Mouse (Mus musculus): Measurements from ENCODE around the gene Timm8a2. TPM values are rescaled to one million over a fixed set of nuclear protein-coding genes. Genes with fewer than 3 reads are reported as not detected.

Gene Timm8a2
- polyA plus RNA-seq, 1 experiment: not detected

DNA sequence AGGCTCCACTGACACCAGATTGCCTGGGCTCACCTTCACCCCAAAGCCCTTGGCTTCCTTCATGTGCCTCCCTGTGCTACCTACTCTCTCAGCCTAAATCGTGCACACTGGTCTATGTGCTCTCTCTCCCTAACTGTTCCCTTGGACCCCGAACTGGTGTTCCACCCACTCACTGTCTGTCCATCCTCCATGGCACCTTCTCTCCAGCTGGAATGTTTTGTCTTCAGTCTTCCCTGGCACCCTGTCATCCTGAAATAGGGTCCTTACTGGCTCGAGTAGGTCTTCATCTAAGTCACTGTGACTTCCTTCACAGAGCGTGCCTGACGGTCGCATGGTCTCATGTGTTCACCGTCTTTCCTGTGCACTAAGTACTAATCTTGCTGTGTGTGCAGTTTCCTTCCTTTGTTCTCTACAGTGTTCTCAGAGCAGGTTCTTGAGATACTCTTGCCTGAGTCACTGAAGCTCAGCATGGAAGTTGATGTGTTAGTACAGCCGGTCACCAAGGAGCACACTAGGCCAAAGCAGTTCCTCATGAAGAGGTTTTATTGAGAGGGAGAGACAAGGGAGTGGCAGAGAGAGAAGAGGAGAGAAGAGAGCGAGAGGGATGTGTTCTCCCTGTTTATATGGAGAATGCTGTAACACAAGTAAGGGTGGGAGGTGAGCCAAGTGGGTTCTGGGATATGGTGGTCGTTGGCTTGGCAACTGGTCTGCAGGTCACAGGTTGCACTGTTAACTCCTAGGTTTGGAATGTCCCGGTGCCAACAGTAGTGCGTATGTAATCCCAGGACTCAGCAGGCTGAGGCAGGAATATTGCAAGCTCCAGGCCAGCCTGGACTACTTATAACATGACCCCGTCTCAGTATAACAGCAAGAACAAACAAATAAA is 41.8 kb upstream of the Timm8a2 start:
- H3K27ac ChIP-seq (ENCODE audit: insufficient read depth, low read depth, low read length): no peak overlapping the region
- WGBS: 89% methylated on average over 13 of the region's 13 CpGs
- TF ChIP-seq CTCF (IDR thresholded peaks at IDR 0.05; ENCODE audit: insufficient read depth, low read depth, low read length): no peak
- TF ChIP-seq POLR2A (IDR thresholded peaks at IDR 0.05; ENCODE audit: insufficient read depth, low read depth, low read length): no peak
- no peak overlapping the region for H3K4me3 ChIP-seq (ENCODE audit: insufficient read depth, low read depth, low read length)
- 0 out of 2 replicates have a peak, but pooled peaks cover 4% of the 10 kb centered on the region for H3K4me1 ChIP-seq (ENCODE audit: control insufficient read depth, insufficient read depth, low read length)

GRCm38 (mm10) chr14:121993616-121994015 is 40.9 kb upstream of the Timm8a2 start:
- no peak for TF ChIP-seq CTCF (IDR thresholded peaks at IDR 0.05; ENCODE audit: insufficient read depth, low read depth, low read length)
- TF ChIP-seq POLR2A (IDR thresholded peaks at IDR 0.05; ENCODE audit: insufficient read depth, low read depth, low read length): no peak
- Histone ChIP-seq H3K4me3 (ENCODE audit: insufficient read depth, low read depth, low read length) (no peak overlapping the region), H3K27ac (ENCODE audit: insufficient read depth, low read depth, low read length) (no peak overlapping the region), H3K4me1 (ENCODE audit: control insufficient read depth, insufficient read depth, low read length) (0 out of 2 replicates have a peak, but pooled peaks cover 4% of the 10 kb centered on the region)
- 92% methylated on average over 4 of the region's 4 CpGs for WGBS

DNA sequence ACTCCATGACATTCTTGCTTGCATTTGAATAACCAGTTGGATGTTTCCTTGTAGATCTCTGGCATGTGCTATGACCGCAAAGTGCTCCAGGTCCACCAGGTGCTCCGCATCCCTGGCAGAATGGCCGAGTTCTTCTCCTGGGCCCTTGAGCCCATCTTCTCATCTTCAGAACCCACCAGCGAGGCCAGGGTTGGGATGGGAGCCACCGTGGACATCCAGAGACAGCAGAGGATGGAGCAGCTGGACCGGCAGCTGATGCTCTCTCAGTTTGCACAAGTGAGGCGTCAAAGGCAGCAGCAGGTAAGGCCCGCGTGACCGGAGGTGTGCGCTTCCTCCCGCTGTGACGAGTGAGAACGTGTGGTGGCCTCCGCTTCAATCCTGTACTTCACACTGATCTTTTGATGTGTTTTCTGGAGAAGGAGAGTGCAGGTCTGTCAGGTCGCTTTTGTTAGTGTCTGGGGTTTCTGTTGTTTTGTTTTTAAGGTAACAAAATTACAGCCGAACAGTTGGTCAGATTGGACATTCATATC is 40.2 kb upstream of the Timm8a2 start:
- no peak for TF ChIP-seq CTCF (IDR thresholded peaks at IDR 0.05; ENCODE audit: insufficient read depth, low read depth, low read length)
- TF ChIP-seq POLR2A (IDR thresholded peaks at IDR 0.05; ENCODE audit: insufficient read depth, low read depth, low read length): no peak
- no peak overlapping the region for H3K4me3 ChIP-seq (ENCODE audit: insufficient read depth, low read depth, low read length)
- WGBS: 94% methylated on average over 17 of the region's 17 CpGs
- H3K4me1 ChIP-seq (ENCODE audit: control insufficient read depth, insufficient read depth, low read length): 0 out of 2 replicates have a peak, but pooled peaks cover 4% of the 10 kb centered on the region
- H3K27ac ChIP-seq (ENCODE audit: insufficient read depth, low read depth, low read length): no peak overlapping the region

- Histone ChIP-seq H3K4me3 (ENCODE audit: insufficient read depth, low read depth, low read length) (no peak overlapping the region), H3K4me1 (ENCODE audit: control insufficient read depth, insufficient read depth, low read length) (0 out of 2 replicates have a peak, but pooled peaks cover 4% of the 10 kb centered on the region), H3K27ac (ENCODE audit: insufficient read depth, low read depth, low read length) (no peak overlapping the region)
- no peak for TF ChIP-seq CTCF (IDR thresholded peaks at IDR 0.05; ENCODE audit: insufficient read depth, low read depth, low read length)
- WGBS: 90% methylated on average over 7 of the region's 7 CpGs
Measured at GRCm38 (mm10) chr14:121994846-121995556, 39.5 kb upstream of the Timm8a2 start.

DNA sequence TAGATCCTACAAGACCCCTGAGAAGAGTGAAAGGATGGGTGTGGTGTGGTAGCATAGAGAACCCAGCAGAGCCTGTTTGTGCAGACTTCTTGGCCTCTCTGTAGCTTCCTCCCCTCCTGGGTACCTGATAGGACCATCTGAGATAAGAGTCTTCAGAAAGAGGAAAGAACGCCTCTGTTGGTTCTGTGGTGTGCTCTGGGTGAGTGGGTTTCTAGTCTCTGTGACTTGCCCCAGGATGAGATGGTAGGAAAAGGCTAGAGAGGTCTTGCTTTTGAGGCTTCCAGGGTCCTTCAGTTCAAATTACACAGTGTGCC is 39.0 kb upstream of the Timm8a2 start:
- no peak overlapping the region for H3K27ac ChIP-seq (ENCODE audit: insufficient read depth, low read depth, low read length)
- H3K4me1 ChIP-seq (ENCODE audit: control insufficient read depth, insufficient read depth, low read length): 0 out of 2 replicates have a peak, but pooled peaks cover 4% of the 10 kb centered on the region
- 74% methylated on average over 1 of the region's 1 CpGs for WGBS
- TF ChIP-seq CTCF (IDR thresholded peaks at IDR 0.05; ENCODE audit: insufficient read depth, low read depth, low read length) (no peak), POLR2A (IDR thresholded peaks at IDR 0.05; ENCODE audit: insufficient read depth, low read depth, low read length) (no peak)
- H3K4me3 ChIP-seq (ENCODE audit: insufficient read depth, low read depth, low read length): no peak overlapping the region

- WGBS: 95% methylated on average over 8 of the region's 8 CpGs
Measured at GRCm38 (mm10) chr14:121996786-121997185, 37.7 kb upstream of the Timm8a2 start.

GRCm38 (mm10) chr14:121999455-121999854 is 35.0 kb upstream of the Timm8a2 start:
- TF ChIP-seq CTCF (IDR thresholded peaks at IDR 0.05; ENCODE audit: insufficient read depth, low read depth, low read length) (no peak), POLR2A (IDR thresholded peaks at IDR 0.05; ENCODE audit: insufficient read depth, low read depth, low read length) (no peak)
- 54% methylated on average over 8 of the region's 8 CpGs for WGBS
- H3K4me3 ChIP-seq (ENCODE audit: insufficient read depth, low read depth, low read length): no peak overlapping the region
- H3K27ac ChIP-seq (ENCODE audit: insufficient read depth, low read depth, low read length): no peak overlapping the region
- H3K4me1 ChIP-seq (ENCODE audit: control insufficient read depth, insufficient read depth, low read length): no peaks in the 10 kb centered on the region

More at GRCm38 (mm10) chr14:121996786-121997185, 37.7 kb upstream of the Timm8a2 start:
- H3K4me1 ChIP-seq (ENCODE audit: control insufficient read depth, insufficient read depth, low read length): 0 out of 2 replicates have a peak, but pooled peaks cover 4% of the 10 kb centered on the region
- no peak for TF ChIP-seq CTCF (IDR thresholded peaks at IDR 0.05; ENCODE audit: insufficient read depth, low read depth, low read length)
- TF ChIP-seq POLR2A (IDR thresholded peaks at IDR 0.05; ENCODE audit: insufficient read depth, low read depth, low read length): no peak
- no peak overlapping the region for H3K4me3 ChIP-seq (ENCODE audit: insufficient read depth, low read depth, low read length)
- no peak overlapping the region for H3K27ac ChIP-seq (ENCODE audit: insufficient read depth, low read depth, low read length)

DNA sequence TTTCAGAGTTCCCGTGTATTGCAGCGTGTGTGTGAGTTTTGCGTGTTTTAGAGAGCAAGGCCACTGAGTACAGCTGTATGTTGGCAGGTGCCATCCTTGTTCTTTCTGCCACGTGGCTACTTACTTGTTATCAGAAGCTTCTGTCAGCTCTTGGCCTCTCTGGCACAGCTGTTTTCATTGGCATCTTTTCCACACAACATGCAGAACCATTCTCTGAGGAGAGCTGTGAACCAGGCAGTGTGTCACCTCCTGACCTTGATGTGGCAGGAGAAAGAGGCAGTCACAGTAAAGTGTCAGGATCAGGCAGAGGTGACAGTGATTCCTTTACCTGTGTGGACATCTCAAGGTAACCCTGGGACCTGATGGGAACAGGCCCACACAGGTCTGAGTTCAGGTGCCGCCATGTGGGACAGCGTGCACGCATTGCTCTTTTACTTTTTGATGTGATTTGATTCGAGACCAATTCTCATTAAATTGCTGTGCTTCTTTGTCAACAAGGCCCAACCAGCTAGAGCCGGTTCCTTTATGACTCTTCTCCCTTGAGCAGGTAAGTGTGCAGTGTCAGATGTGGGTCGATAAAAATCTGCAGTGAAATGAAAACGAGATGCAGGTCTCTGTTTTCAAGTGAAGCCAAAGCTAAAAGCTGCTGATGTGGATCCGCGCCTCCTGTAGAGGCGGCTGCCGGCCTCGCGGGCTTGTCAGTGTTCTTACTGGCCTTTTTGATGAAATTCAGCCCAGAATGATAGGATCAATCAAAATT is 33.9 kb upstream of the Timm8a2 start:
- no peaks in the 10 kb centered on the region for H3K4me1 ChIP-seq (ENCODE audit: control insufficient read depth, insufficient read depth, low read length)
- no peak overlapping the region for H3K27ac ChIP-seq (ENCODE audit: insufficient read depth, low read depth, low read length)
- TF ChIP-seq POLR2A (IDR thresholded peaks at IDR 0.05; ENCODE audit: insufficient read depth, low read depth, low read length): no peak
- no peak for TF ChIP-seq CTCF (IDR thresholded peaks at IDR 0.05; ENCODE audit: insufficient read depth, low read depth, low read length)
- H3K4me3 ChIP-seq (ENCODE audit: insufficient read depth, low read depth, low read length): no peak overlapping the region
- 90% methylated on average over 17 of the region's 17 CpGs for WGBS

All from olfactory bulb, adult 2 months (tissue).